Comparison of ENCODE assay signal across 8 mouse cellular contexts in the genomic region with DNA sequence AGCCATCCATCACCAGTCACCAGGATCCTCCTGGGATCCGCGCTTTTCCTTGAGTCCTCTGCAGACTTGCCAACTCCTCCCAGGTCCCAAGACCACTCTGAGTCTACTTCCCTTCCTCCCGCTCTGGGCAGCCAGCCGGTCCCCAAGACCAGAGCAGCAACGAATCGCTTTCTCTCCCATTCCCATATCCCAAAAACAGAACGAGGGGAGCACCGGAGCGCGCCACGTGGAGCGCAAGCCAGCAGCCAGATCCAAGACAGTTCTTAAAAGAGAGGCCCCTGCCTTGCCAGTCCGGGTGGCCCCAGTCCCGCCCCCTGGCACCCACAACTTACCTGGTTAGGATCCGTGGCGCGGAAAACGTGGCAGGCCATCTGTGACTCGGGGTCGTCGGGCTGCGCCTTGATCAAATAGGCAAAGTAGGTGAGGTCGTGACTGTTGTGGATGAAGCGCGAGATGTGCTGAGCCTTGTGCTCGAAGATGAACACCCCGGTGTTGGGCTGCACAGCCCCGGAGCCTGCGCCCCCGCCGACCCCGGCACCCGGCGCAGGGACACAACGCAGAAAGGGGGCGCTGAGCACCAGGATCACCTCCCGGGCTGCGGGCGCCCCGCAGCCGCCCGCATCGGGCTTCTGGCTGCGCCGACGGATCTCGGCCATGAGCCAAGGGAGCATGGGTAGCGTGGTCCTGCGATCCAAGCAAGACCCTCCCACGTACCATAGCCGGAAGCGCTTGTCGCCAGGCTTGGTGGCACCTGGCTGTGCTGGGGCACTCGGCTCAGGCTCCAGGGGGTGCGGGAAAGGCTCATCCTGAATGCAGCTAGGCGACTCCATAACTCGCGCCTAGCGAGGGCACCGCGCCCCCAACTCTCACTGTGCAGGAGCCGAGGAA. TPM values are rescaled to one million over a fixed set of nuclear protein-coding genes. Genes with fewer than 3 reads are reported as not detected.
DNase-seq lines count a peak whose midpoint lies in the region; ATAC-seq and TF ChIP-seq lines count a peak whose summit lies in the region.

No protein-coding gene starts in this region.

- under 1% methylated on average over 62 of the region's 62 CpGs for WGBS in intestine, embryonic 16.5 days
- under 1% methylated on average over 57 of the region's 62 CpGs for WGBS in limb, embryonic 15.5 days

- H3ac ChIP-seq in myocyte (ENCODE audit: control insufficient read depth, insufficient read length) = peak overlapping the region; percentile 80

- H3K9ac ChIP-seq in intestine, embryonic 16.5 days (ENCODE audit: low read depth, low read length) = peak overlapping the region; percentile 80
- H3K9ac ChIP-seq in limb, embryonic 15.5 days = peak overlapping the region; percentile 73

- intact Hi-C loops in gastrocnemius, postnatal 14 days (cut with DNase I; ENCODE audit: low total_unique reads) = loop anchor here (10.0 kb wide), 1 partner anchor 93 kb away; no protein-coding TSS in a partner anchor

- DNase-seq in 3134 (ENCODE audit: extremely low read depth, insufficient read length, low spot score) = peak; percentile 66
- DNase-seq in WW6 (ENCODE audit: low read depth, low spot score) = peak; percentile 50
- DNase-seq in embryo, embryonic 10 days (ENCODE audit: low spot score) = peak; percentile 64
- peak; percentile 34 for DNase-seq in gastrocnemius, postnatal 14 days
- peak; percentile 67 for DNase-seq in testis, postnatal 10 days (ENCODE audit: low spot score)

- peak; percentile 45 for ATAC-seq in intestine, embryonic 16.5 days
- ATAC-seq in limb, embryonic 15.5 days (ENCODE audit: insufficient number of reproducible peaks, low FRiP score, low TSS enrichment, low read depth) = no peak

- no peak for TF ChIP-seq POLR2A in myocyte (IDR thresholded peaks at IDR 0.05; ENCODE audit: insufficient read length, low read depth)

- no peaks in the 10 kb centered on the region for H3K27me3 ChIP-seq in intestine, embryonic 16.5 days (replicated peaks; ENCODE audit: control insufficient read depth, insufficient read depth, low read length)
- no peaks in the 10 kb centered on the region; the same call in 1 of the 2 replicates for H3K27me3 ChIP-seq in limb, embryonic 15.5 days
- H3K27me3 ChIP-seq in myocyte (ENCODE audit: control insufficient read depth, insufficient read depth, insufficient read length) = no peaks in the 10 kb centered on the region

- no peaks in the 10 kb centered on the region for H3K36me3 ChIP-seq in intestine, embryonic 16.5 days (ENCODE audit: control insufficient read depth, insufficient read depth, low read length)
- H3K36me3 ChIP-seq in limb, embryonic 15.5 days = no peaks in the 10 kb centered on the region
- H3K36me3 ChIP-seq in myocyte (ENCODE audit: control insufficient read depth, insufficient read depth) = no peaks in the 10 kb centered on the region

- H3K27ac ChIP-seq in intestine, embryonic 16.5 days (ENCODE audit: low read length) = no peak overlapping the region; the same call in 1 of the 2 replicates
- H3K27ac ChIP-seq in limb, embryonic 15.5 days = peak overlapping the region; percentile 78

- no peaks in the 10 kb centered on the region for H3K9me3 ChIP-seq in intestine, embryonic 16.5 days (ENCODE audit: control insufficient read depth, low read length)
- no peaks in the 10 kb centered on the region for H3K9me3 ChIP-seq in limb, embryonic 15.5 days

- H3K4me3 ChIP-seq in intestine, embryonic 16.5 days (ENCODE audit: low read length) = peak overlapping the region; percentile 94
- H3K4me3 ChIP-seq in limb, embryonic 15.5 days = peak overlapping the region; percentile 72
- H3K4me3 ChIP-seq in myocyte = peak overlapping the region; percentile 60

- no peaks in the 10 kb centered on the region for H3K79me2 ChIP-seq in myocyte (ENCODE audit: control insufficient read depth, insufficient read depth)

- peak overlapping the region; percentile 100 for H3K4me2 ChIP-seq in intestine, embryonic 16.5 days (ENCODE audit: low read depth, low read length)
- H3K4me2 ChIP-seq in limb, embryonic 15.5 days = peak overlapping the region; percentile 98
- H3K4me2 ChIP-seq in myocyte (ENCODE audit: low read depth) = peak overlapping the region; percentile 77

- no peaks in the 10 kb centered on the region; the same call in 1 of the 2 replicates for H3K4me1 ChIP-seq in intestine, embryonic 16.5 days (ENCODE audit: control insufficient read depth, insufficient read depth, low read length)
- peaks cover 8% of the 10 kb centered on the region for H3K4me1 ChIP-seq in limb, embryonic 15.5 days

TF ChIP-seq in myocyte, 11 proteins besides CTCF, POLR2A, EP300 and RAD21:
- TF ChIP-seq E2F4 (IDR thresholded peaks at IDR 0.05; ENCODE audit: insufficient read depth) = no peak
- no peak for TF ChIP-seq POLR2AphosphoS2 (IDR thresholded peaks at IDR 0.05; ENCODE audit: insufficient read length, low read depth)
- no peak for TF ChIP-seq TCF3 (IDR thresholded peaks at IDR 0.05; ENCODE audit: insufficient read length, low read depth)
- TF ChIP-seq USF1 (IDR thresholded peaks at IDR 0.05; ENCODE audit: low read depth) = no peak
- TF ChIP-seq MAX (IDR thresholded peaks at IDR 0.05; ENCODE audit: low read depth) = no peak
- TF ChIP-seq MYOD1 (IDR thresholded peaks at IDR 0.05; ENCODE audit: control insufficient read depth in 1 of 3, insufficient read length in 2 of 3, low read depth in 2 of 3) = no peak
- TF ChIP-seq SRF (IDR thresholded peaks at IDR 0.05; ENCODE audit: control insufficient read depth, insufficient read length, low read depth) = no peak
- TF ChIP-seq TCF12 (IDR thresholded peaks at IDR 0.05; ENCODE audit: insufficient read depth, poor library complexity, severe bottlenecking) = no peak
- TF ChIP-seq CEBPB (IDR thresholded peaks at IDR 0.05; ENCODE audit: insufficient read depth, poor library complexity, severe bottlenecking) = no peak
- no peak for TF ChIP-seq MYOG (IDR thresholded peaks at IDR 0.05; ENCODE audit: control insufficient read depth in 1 of 3, insufficient read depth in 1 of 3, insufficient read length in 2 of 3, low read depth in 2 of 3)
- no peak for TF ChIP-seq REST (IDR thresholded peaks at IDR 0.05; ENCODE audit: insufficient read depth, insufficient read length)

RNA-seq across cellular contexts. Expression of a gene that starts 1.1 kb away (rescaled TPM):
- 10 to 100 TPM; 22.1 to 26.2 TPM for total RNA-seq in gastrocnemius, postnatal 14 days (2021)
- polyA plus RNA-seq in intestine, embryonic 16.5 days (2015; fragmentation: Nextera tagmentation; extraction: Ambion mirVana) = 6.5 and 8.4 TPM in 2 replicates
- 11.5 and 12.5 TPM in 2 replicates for polyA plus RNA-seq in limb, embryonic 15.5 days (2015; fragmentation: Nextera tagmentation; extraction: Ambion mirVana)
- 3.6 TPM for polyA plus RNA-seq in myocyte (2012; fragmentation: generic; extraction: Trizol)

RNA-seq across cellular contexts. Expression of a gene that starts 32.6 kb away (rescaled TPM):
- 10 to 100 TPM; 17.9 to 21.4 TPM for total RNA-seq in gastrocnemius, postnatal 14 days (2021)
- 165 and 176 TPM in 2 replicates for polyA plus RNA-seq in intestine, embryonic 16.5 days (2015; fragmentation: Nextera tagmentation; extraction: Ambion mirVana)
- polyA plus RNA-seq in limb, embryonic 15.5 days (2015; fragmentation: Nextera tagmentation; extraction: Ambion mirVana) = 87.8 and 89.9 TPM in 2 replicates
- 39.0 TPM for polyA plus RNA-seq in myocyte (2012; fragmentation: generic; extraction: Trizol)

RNA-seq across cellular contexts. Expression of a gene that starts 45.9 kb away (rescaled TPM):
- total RNA-seq in gastrocnemius, postnatal 14 days (2021) = 10 to 100 TPM; 33.6 to 36.4 TPM
- polyA plus RNA-seq in intestine, embryonic 16.5 days (2015; fragmentation: Nextera tagmentation; extraction: Ambion mirVana) = 164 and 170 TPM in 2 replicates
- 109 and 112 TPM in 2 replicates for polyA plus RNA-seq in limb, embryonic 15.5 days (2015; fragmentation: Nextera tagmentation; extraction: Ambion mirVana)
- 29.4 TPM for polyA plus RNA-seq in myocyte (2012; fragmentation: generic; extraction: Trizol)
